Mouse (Mus musculus) large intestine, adult 2 months (tissue): ENCODE measurements around the gene Pde8a. TPM values are rescaled to one million over a fixed set of nuclear protein-coding genes. Genes with fewer than 3 reads are reported as not detected.

Experiments used
- DNase-seq: peaks from one replicate; pipeline ENCODE4 v3.0.0-alpha.2; 2012; ENCODE audit warnings: low read depth, low spot score
- WGBS: fragments of 180-500 bp; shearing (Covaris S2); methylation state at CpG from one replicate; pipeline ENCODE4 v1.1.7; 2018; 5-methylcytosine and 5-hydroxymethylcytosine counted together
- polyA plus RNA-seq: library from polyadenylated mRNA; depleted of rRNA; stranded (reverse); fragments of >200 nt; gene quantifications from 2 replicates; pipeline ENCODE4 v1.2.3, GENCODE M21; 2012

The Pde8a gene
- polyA plus RNA-seq, 1 experiment: 3.3 TPM

DNA sequence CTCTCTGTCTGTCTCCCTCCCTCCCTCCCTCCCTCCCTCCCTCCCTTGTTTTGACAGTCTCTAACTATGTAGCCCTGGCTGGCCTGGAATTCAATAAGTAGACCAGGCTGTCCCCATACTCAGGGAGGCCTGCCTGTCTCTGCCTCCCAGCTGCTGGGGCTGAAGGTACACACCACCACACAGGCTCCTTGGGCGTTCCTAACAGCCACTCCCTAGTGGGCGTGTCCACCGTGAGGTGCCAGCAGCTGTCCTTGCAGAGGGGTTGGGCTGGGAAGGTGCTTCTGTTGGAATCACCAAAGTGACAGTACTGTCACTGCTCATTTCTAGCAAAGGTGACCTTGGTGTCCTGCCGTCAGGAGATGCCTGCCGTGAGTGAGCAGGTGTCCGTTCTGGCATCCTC is 113.5 kb downstream of the Pde8a start:
- 64% methylated on average over 6 of the region's 6 CpGs for WGBS
- DNase-seq: no peak

- WGBS: 82% methylated on average over 10 of the region's 10 CpGs
Observed at GRCm38 (mm10) chr7:81327661-81328060, 114.3 kb downstream of the Pde8a start.

DNA sequence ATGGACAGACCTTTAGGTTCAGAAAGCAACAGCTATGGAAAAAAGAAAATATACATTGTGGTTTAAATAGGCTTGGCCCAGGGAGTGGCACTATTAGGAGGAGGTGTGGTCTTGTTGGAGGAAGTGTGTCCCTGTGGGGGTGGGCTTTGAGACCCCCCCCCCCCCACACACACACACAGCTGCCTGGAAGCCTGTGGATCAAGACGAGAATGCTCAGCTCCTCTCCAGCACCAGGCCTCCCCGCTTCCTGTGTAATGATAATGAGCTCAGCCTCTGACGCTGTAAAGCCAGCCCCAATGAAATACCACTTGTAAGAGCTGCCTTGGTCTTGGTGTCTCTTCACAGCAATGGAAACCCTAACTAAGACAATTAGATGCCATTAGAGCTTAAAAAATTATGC is 117.4 kb downstream of the Pde8a start:
- no peak for DNase-seq
- 61% methylated on average over 3 of the region's 3 CpGs for WGBS

More at GRCm38 (mm10) chr7:81327661-81328060, 114.3 kb downstream of the Pde8a start:
- DNase-seq: no peak

- WGBS: 81% methylated on average over 7 of the region's 7 CpGs
- no peak for DNase-seq
Observed at GRCm38 (mm10) chr7:81331851-81332250, 118.5 kb downstream of the Pde8a start.

- DNase-seq: no peak
- WGBS: 81% methylated on average over 18 of the region's 18 CpGs
Observed at GRCm38 (mm10) chr7:81335705-81336431, 122.5 kb downstream of the Pde8a start.

- WGBS: 55% methylated on average over 8 of the region's 8 CpGs
- no peak for DNase-seq
Observed at GRCm38 (mm10) chr7:81336432-81336786, 123.0 kb downstream of the Pde8a start.

GRCm38 (mm10) chr7:81337785-81338521 is 124.6 kb downstream of the Pde8a start:
- DNase-seq: no peak
- WGBS: 91% methylated on average over 21 of the region's 21 CpGs

- no peak for DNase-seq
- 49% methylated on average over 3 of the region's 3 CpGs for WGBS
Observed at GRCm38 (mm10) chr7:81338522-81338873, 125.1 kb downstream of the Pde8a start.

DNA sequence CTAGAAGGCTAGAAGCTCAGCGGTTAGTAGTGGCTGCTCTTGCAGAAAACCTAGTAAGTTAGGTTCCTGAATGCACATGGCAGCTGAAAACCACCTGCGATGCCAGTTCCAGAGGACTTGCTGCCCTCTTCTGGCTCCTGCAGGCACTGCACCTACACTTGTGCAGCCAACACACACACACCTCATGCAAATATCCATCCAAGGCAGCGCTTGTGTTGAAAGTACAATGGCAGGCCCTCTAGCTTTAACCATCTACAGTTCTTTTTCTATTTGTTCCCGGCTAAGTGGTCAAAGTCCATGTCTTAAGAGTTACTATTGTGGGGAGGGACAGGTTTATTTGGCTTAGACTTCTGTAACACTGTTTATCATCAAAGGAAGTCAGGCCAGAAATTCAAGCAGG is 126.4 kb downstream of the Pde8a start:
- peak; percentile 50 for DNase-seq
- WGBS: 44% methylated on average over 4 of the region's 4 CpGs

DNA sequence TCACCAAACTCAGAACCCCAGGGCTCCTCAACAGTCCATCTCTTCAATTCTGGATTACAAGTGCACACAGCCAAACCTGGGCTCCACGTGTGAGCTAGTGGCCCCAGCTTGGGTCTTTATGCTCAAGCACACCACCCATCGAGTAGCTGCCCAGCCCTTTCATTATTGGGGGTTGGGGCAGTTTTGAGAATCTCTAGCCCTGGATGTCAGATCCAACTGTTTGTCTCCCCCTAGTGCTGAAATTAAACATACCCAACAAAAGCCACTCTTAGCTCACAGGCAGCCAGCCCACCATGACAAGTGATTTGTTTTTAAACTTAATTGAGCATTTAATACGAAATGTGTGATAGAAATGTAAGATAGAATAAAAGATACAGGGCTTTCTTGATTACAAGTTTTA is 128.2 kb downstream of the Pde8a start:
- DNase-seq: no peak
- 40% methylated on average over 3 of the region's 3 CpGs for WGBS

DNA sequence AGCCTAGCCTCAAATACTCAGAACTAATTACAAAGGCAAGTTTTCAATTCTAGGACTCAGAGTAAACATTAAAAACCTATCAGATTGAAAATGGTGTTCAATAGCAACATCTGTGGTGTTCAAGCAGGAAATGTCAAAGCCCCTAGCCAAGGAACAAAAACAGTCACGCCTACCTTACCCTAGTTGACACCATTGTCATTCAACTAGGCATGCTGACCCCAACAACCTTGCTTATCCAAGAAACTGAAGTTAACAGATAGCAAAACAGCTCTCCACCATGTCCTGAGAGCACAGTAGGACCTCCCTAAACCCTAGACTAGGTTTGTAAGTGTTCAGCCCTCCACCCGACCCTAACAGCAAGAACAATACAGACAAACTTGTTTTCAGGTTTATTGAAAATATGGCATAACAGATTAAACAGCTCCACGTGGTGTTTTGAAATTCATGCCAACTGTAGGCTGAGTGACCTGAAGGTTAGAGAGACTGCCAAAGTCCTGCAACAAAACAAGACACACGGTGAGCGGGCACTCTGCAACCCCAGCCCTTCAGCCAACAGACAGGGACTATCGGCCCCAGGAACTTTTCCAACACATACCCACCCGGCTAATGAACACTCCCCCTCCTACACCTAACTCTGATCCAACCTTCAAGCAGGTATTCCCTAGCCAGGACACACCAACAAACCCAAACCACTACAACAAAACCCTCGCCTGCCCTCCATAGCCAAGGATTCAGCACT is 129.1 kb downstream of the Pde8a start:
- no peak for DNase-seq

DNA sequence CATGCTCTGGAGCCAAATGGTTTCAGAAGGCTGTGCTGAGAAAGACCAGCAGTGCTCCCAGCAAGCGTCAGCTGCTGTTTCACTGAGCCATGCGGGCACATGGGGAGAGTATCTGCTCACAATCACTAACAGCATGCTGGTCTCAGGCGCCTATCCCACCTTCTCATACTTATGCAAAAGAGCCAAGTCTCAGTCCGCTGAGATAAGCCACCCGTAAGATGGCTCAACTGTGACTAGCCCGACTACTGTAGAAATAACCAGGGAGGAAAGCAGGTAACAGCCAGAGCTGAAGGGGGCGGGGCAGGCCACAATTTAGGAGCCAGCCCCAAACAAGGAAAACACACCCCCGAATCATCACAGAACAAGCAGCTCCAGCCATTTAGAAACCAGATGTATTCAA is 129.9 kb downstream of the Pde8a start:
- no peak for DNase-seq
- 16% methylated on average over 8 of the region's 8 CpGs for WGBS

More for the DNA sequence above, 129.1 kb downstream of the Pde8a start:
- WGBS: 41% methylated on average over 8 of the region's 8 CpGs

- WGBS: 2% methylated on average over 10 of the region's 10 CpGs
- DNase-seq: no peak
Observed at GRCm38 (mm10) chr7:81343831-81344230, 130.4 kb downstream of the Pde8a start.

GRCm38 (mm10) chr7:81344544-81345446 is 131.4 kb downstream of the Pde8a start, which contains the start of gene Rps17:
Rps17 (minus strand) TSS chr7:81345254.
- DNase-seq: peak; percentile 68
- under 1% methylated on average over 85 of the region's 85 CpGs for WGBS

GRCm38 (mm10) chr7:81345447-81346170 is 132.2 kb downstream of the Pde8a start:
- 62% methylated on average over 15 of the region's 15 CpGs for WGBS
- DNase-seq: no peak

- no peak for DNase-seq
- WGBS: 78% methylated on average over 7 of the region's 7 CpGs
Observed at GRCm38 (mm10) chr7:81348206-81348605, 134.8 kb downstream of the Pde8a start.

- no peak for DNase-seq
Observed at GRCm38 (mm10) chr7:81351826-81352225, 138.4 kb downstream of the Pde8a start.

DNA sequence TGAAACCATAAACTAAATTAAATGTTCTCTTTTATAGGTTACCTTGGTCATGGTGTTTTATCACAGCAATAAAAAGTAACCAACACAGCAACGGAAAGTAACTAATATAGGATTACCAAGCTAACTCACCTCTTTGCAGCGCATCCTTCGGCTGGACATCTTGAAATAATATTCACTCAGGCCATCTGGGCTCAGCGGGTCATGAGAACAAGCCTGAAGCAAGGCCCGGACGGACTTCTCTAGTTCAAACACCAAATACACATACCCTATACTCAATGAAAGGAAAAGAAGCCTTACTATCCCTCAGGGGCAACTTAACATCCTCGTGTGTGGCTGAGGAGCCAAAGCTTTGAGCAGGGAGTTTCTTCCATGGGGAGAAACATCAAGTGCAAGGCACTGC is 142.3 kb downstream of the Pde8a start:
- no peak for DNase-seq
- WGBS: 64% methylated on average over 7 of the region's 7 CpGs

More at GRCm38 (mm10) chr7:81351826-81352225, 138.4 kb downstream of the Pde8a start:
- WGBS: 68% methylated on average over 4 of the region's 4 CpGs

DNA sequence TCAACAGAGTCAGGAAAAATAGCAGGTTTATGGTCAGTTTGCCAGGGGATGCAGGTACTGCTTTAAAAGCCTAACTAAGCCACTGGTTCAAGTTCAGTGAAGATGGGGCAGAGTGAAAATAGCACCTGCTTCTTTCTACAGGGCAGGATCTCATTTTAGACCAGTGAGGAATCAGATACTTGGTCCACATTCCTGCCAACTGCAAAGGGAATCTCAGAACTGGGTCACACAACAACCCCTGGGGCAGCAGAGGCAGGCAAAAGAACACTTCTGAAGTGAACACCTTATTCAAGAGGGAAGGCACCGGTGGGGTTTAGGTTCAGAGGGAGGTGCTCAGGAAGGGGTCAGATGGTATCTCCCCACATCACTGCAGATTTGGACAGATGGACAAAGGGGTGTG is 143.0 kb downstream of the Pde8a start:
- no peak for DNase-seq
- WGBS: 86% methylated on average over 1 of the region's 1 CpGs
